Mouse (Mus musculus) kidney, adult 18-20 months (tissue): ENCODE data around the gene Yipf6.
"Not testable (repeated sequence)": the region's sequence is repeated elsewhere in the genome, so short reads cannot be mapped to it uniquely, and the experiment has no call there.

ENCODE experiments used
- DNase-seq: peaks from one replicate; pipeline ENCODE4 v3.0.0; 2021

The Yipf6 gene

GRCm38 (mm10) chrX:98936101-98936500 lies at the start of gene Yipf6:
Gene Yipf6 (plus strand): TSS chrX:98936316.
- no peak for DNase-seq

GRCm38 (mm10) chrX:98890072-98890405 lies 46.1 kb upstream of the Yipf6 start:
- no peak for DNase-seq

GRCm38 (mm10) chrX:98890406-98891116 lies 45.6 kb upstream of the Yipf6 start, which contains the start of gene Ophn1:
Gene Ophn1 (minus strand): TSS chrX:98891025.
- DNase-seq = peak; percentile 72

GRCm38 (mm10) chrX:98898307-98898706 lies 37.8 kb upstream of the Yipf6 start:
- DNase-seq = peak; percentile 48

- no peak for DNase-seq
Measured at GRCm38 (mm10) chrX:98904226-98904625, 31.9 kb upstream of the Yipf6 start.

GRCm38 (mm10) chrX:98908910-98909309 lies 27.2 kb upstream of the Yipf6 start:
- no peak for DNase-seq

- DNase-seq = peak; percentile 5
Measured at GRCm38 (mm10) chrX:98919423-98919822, 16.7 kb upstream of the Yipf6 start.

GRCm38 (mm10) chrX:98936707-98937554 lies 815 bp downstream of the Yipf6 start:
- DNase-seq = peak; percentile 97

- peak; percentile 93 for DNase-seq
Measured at GRCm38 (mm10) chrX:98937555-98938294, 1.6 kb downstream of the Yipf6 start.

- peak; percentile 13 for DNase-seq
Measured at GRCm38 (mm10) chrX:98953941-98954340, 17.8 kb downstream of the Yipf6 start.

- DNase-seq = no peak
Measured at GRCm38 (mm10) chrX:98958287-98958686, 22.2 kb downstream of the Yipf6 start.

- DNase-seq = no peak
Measured at GRCm38 (mm10) chrX:98959050-98959449, 22.9 kb downstream of the Yipf6 start.

- DNase-seq = no peak
Measured at GRCm38 (mm10) chrX:98963742-98964141, 27.6 kb downstream of the Yipf6 start.

- no peak for DNase-seq
Measured at GRCm38 (mm10) chrX:98964513-98964912, 28.4 kb downstream of the Yipf6 start.

GRCm38 (mm10) chrX:98986611-98987010 lies 50.5 kb downstream of the Yipf6 start:
- DNase-seq = not testable (repeated sequence)

GRCm38 (mm10) chrX:98989574-98989973 lies 53.5 kb downstream of the Yipf6 start:
- DNase-seq = peak; percentile 67
